Mouse (Mus musculus) spleen, postnatal 14 days (tissue): ENCODE results near the gene Cyp17a1.

ENCODE experiments used
- DNase-seq, 2 experiments: peaks; one replicate each; pipeline ENCODE4 v3.0.0; 2021 to 2022; ENCODE audit warnings: low spot score in 2 of 2

Cyp17a1 gene

DNA sequence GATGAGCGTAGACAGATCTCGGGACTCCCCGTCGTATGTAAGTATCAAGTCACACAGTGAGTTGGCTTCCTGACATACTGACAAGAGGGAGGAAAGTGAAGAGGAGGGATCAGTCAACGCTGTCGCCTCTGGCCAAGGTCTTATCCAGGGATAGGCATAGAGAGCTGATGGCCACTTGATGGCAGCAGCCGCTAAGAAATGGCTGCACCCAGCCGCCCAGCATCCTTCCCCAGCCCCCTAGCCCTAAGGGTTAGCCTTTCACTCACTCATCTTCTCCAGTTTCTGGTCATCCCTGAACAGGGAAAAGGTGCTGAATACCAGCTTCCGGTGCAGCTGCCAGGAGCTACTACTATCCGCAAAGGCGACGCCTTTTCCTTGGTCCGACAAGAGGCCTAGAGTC, 2.3 kb downstream of the Cyp17a1 start:
- peak in 1 of 2 experiments; percentile 40 for DNase-seq

DNA sequence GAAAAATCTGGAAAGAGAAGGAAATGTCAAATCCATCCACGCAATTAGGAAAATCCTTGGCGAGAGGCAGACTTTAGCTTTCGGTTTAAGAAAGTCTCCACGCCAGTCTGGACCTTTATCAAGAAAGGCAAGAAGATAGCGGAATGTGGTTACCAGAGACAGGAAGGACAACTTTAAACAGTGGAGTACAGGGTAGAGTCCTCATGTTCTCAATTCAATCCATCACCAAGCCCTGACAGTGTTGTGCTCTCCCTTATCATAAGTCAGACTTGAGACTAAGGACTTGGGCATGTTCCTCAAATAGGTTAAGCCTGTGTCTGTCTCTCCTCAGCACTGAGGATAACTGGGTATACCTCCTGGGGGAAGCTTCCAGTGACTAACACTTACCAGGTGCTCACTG, 3.2 kb downstream of the Cyp17a1 start:
- DNase-seq, result no peak

DNA sequence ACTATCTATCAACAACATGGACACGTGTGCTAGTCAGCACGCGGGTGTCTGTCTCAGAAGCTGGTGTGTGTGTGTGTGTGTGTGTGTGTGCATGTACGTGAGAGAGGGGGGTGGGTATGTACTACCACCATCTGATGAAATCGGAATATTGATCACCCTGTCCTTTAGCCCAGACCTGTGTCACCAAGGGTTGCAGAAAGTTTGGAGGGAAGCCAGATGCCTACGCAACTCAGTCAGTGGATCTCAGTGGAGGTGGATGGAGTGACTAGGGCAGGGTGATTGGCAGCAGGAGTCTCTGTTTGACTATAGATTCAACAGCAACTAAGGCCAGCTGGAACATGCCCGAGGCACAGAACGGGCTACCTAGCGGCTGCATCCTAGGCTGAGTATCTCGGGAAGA, 4.7 kb downstream of the Cyp17a1 start:
- no peak for DNase-seq

DNA sequence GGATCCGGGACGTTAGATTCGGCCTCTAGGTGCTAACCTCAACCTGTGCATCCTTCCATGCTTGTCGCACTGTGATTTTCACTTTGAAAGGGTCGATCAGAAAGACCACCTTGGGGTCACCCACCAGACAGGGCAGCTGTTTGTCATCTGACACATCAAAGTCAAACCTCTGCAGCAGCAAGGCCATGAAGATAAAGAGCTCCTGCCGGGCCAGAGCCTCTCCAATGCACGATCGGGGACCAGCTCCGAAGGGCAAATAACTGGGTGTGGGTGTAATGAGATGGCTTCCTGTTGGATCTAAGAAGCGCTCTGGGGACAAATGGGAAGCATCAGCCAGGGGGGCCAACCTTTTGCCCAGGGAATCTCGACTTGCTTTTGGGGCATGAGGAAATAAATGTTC, 5.7 kb downstream of the Cyp17a1 start:
- DNase-seq, result no peak

DNA sequence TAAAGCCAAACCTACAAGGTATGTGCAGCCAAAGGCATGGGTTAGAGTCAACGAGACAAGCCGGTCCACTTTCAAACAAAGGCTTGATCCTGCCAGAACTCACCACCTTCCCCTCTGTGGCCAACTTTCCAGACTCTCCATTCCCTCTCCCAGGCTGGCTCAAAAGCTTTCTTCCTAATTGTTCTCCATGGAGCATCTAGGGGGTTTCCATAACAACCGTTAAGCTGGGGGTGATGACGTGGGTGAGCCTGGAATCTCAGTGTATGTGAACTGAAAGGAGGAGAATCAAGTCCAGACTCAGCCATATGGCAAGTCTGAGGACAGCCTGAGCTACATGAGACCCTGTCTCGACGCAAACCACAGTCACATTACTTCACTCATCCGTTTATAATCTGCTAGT, 7.5 kb downstream of the Cyp17a1 start:
- no peak for DNase-seq

DNA sequence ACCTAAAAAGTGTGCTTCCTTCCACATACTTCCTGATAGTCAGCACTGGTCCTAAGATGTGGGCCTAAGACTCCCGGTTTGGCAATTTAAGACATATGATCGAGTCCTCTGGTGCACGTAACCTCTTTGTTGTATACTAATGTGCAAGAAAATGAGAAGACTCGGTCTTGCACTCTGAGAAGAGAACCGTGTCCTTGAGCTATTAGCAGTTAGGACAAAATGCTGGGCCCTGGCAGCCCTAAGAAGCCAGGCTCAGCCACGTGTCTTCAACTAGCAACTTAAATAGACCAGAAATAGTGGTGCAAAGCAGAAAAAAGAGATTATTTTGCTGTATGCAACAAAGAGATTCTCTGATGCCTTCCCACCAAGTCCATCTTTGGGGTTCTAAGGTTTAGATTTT, 10.2 kb downstream of the Cyp17a1 start:
- DNase-seq, result no peak

DNA sequence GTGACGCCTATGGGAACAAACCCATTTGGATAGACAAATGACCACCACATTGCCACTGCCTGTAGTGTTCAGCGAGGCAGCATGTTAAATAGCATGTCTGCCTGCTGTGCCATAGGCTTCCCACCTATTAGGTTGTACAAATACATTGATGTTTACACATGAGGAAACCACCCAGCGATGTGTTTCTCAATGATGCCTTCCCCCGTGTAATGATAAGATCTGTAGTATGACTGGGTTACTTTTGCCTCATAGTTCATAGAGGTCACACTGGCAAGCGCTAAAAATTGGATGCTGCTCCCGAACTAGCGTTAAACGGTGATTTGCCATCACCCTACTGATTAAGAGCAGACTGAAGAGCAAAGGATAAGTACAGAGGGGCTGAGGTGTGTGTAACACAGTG, 10.8 kb downstream of the Cyp17a1 start:
- DNase-seq, result no peak

DNA sequence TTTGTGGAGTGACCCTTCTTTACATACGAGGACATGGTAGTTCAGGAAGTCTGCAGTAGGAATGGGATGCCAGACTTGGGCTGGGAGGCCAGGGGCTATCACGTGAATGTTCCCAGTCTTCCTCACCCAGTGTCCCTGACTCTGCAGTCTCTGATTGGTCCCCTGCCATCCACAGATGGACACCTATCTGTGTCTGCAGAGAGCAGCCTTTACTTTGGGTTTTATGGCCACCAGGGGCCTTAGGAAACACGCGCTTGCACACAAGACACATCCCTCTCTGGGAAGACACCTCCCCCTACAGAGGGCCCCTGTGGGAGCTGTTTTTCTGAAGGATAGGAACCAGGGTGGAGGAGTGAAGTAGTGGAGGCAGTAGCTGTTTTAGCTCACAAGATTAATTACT, 11.5 kb downstream of the Cyp17a1 start:
- no peak for DNase-seq

DNA sequence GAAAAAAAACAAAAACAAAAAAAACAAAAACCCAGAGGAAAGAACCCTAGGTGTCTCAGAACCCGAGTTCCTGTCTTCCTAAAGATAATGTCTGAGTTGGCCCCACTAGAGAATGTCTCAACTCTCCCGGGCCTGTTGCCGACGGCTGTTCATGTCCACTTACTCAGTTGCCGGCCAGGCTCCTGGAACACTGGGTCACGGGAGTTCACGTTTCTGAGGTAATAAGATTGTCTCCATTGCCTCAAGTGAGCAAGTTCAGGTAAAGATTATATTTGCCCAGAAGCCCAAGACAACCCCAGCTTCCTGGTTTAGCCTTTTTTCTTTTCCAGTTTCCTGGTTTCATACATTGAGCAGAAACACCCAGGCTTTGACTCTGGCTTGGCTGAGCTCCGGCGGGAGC, 14.1 kb downstream of the Cyp17a1 start:
- DNase-seq, result no peak

DNA sequence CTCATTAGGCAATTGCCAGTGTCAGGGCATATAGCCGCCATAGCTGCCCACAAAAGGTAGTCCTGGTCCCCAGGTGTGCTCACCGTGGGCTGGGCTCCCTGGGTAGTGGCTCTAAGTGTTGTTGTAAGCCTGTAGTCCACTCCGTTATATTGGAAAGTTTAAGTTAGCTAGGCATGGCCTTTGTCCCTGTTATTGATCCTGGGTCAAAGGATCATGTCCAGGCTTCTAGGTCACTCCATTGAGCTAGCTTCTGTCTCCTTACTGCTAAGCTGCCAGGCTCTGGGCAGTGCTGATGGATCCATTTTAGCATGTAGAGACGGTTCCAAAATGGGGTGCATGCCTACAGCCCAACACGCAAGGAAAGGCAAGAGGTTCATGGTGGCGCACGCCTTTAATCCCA, 14.6 kb downstream of the Cyp17a1 start:
- DNase-seq, result no peak

DNA sequence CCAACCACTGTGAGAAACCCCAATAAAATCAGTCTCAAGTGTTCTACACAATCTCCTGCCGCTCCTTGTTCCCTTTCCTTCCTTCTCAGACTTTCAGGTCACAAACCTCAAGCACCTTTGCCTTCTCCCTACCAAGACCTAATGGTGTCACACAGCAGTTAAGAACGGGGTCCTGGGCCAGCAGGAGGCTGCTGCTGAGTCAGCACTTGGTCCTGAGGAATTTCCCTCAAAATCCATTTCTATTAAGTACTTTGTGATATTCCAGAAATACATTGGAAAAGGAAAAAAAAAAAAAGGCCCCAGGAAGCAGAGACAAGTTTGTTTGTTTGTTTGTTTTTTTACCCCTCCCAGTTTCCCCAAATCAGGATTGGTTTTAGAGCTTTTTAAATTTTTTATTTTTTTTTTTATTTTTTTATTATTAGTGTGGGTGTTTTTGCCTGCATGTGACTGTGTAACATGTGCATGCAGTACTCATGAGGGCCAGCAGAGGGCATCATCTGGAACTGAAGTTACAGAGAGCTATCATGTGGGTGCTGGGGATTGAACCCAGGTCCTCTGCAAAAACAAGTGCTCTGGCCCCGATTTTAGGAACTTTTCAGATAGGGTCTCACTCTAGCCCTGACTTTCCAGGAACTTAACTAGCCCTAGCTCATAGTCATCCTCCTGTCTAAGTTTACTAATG, 15.5 kb downstream of the Cyp17a1 start:
- peak in 1 of 2 experiments; percentile 24 for DNase-seq

DNA sequence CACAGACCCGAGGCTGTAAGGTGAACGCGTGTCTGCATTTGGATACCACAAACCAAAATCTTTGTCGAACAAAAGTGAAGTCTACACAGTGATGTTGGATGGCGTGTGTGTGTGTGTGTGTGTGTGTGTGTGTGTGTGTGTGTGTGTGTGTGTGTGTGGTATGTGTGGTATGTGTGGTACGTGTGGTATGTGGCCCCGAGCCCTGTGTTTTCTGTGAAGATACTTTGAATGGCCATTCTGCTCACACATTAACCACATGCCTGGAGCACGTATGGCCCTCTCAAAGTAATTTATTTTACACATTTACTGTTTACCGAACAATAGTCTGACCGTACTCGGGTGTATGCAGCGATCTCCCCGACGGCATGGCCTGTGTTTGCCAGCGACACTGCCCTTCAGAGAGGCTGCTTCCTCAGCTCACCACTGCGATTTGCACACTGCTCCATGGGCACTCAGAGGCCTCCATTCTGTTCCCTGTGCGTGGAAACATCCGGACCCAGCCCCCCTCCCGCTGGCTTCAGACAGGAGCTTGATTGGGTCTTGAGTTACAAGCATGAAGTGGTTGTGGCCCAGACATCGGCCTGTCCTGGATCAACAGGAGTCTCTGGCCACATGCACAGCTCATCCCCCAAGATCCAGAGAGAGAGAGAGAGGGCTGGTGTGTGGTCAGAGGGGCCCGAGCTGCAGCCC, 16.7 kb downstream of the Cyp17a1 start:
- DNase-seq, result no peak

DNA sequence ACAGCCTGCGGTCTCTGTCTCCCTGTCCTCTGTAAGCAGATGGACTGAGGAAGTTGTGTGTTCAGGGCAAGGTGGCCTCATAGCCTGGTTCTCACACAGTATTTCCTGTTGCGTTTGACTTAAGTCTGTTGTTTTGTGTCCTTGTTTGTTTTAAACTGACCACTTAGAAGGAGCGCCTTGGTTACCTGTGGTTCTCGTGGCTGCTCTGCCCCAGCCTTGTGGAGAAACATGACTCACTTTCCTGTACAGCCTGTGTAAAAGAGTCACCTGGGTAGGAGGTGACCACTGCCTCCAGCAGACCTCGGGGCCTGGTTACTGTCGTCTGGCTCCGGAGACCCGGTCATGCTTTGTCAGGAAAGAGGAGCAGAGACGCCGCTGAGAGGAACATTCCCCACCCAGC, 17.3 kb downstream of the Cyp17a1 start:
- no peak for DNase-seq

DNA sequence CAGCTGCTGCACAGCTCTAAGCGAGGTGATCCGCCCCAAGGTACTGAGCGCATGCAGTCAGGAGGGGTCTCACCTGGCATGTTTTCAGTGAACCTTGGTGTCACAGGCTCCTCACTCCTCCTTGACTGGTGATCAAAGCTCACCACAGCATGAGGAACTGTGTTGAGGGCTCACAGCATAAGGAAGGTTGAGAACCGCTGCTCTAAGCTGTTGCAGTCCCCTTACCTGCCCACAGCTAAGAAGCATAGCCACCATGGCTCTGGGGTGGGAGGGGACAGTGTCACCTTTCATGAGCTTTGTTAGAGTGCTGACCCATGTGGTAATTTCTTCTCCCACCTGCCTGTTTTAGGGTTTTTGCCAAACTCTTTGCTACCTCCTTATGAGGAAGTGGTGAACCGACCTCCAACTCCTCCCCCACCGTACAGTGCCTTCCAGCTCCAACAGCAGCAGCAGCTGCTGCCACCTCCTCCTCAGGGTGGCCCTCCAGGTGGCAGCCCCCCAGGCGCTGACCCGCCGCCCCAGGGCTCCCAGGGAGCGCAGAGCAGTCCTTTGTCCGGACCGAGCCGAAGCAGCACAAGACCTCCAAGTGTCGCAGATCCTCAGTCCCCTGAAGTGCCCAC, 19.2 kb downstream of the Cyp17a1 start:
- no peak for DNase-seq

DNA sequence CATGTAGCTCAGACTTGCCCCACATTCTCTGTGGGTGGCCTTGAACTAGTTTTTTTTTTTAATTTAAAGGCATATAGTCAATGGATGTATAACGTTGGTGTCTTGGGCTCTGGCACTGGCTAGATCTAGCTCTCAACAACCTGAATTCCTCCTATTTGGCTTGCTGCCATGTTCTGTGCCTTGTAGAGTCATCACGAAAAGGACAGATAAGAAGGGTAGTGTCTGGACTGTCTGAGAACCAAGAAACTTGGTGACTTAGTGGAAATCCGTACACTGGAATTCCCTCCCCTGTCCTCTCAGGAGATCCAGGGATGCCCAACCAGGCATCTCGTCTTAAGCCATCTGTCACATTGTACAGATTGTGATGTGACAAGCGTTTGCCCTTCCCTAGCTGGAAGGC, 19.8 kb downstream of the Cyp17a1 start:
- no peak for DNase-seq

DNA sequence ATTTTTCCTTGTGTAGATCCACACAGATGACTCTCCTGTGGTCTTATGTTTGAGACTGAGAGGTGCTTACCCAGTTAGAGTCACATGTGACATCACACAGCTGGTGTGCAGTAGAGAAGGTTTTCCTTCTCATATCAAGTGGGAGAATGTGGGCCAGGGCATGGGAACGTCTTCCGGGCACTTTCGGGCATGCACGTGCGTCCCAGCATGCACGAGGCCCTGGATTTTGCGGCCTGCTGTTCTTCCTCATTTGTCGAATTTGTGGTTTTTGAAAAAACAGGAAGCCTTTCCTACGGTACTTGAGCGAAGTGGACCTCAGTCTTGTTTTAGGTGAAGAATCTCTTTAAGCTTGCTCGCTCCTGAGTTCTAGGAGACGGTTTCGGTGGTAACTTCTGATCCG, 24.4 kb downstream of the Cyp17a1 start:
- no peak for DNase-seq

DNA sequence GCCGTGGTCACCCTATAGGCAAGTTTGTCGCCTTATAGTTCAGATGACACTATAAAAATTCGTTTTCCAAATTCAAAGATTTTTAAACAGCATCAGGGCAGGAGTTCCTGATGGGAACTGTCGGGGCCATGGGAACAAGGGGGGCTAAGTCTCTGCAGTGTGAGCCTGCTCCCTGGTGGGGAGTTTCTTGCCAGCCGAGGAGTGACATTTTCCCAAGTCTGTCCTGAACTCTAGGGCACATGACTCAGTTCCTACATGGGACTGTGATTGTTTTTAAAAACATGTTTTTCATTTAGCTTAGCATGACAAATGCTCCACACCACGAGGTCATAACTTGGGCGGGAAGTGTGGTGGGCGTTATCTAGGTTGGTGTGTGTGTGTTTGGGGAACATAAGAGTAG, 25.1 kb downstream of the Cyp17a1 start:
- DNase-seq, result no peak

DNA sequence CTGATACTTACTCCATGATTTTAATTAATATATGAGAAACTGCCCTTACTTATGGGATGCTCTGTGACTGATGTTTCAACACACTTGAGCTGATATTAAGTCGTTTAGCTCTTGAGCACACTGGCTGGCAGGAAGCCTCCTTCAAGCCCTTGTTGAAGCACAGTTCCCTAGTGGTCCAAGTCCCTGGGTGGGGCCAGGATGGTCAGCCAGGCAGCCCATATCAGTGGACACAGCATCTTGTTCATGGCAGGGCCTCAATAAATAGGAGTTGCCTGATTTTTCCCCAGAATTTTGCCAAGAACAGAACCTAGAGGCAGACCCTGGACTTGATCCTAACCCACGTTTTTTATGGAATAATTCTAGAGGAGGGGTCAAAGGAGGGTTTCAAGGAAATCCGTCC, 25.7 kb downstream of the Cyp17a1 start:
- no peak for DNase-seq

DNA sequence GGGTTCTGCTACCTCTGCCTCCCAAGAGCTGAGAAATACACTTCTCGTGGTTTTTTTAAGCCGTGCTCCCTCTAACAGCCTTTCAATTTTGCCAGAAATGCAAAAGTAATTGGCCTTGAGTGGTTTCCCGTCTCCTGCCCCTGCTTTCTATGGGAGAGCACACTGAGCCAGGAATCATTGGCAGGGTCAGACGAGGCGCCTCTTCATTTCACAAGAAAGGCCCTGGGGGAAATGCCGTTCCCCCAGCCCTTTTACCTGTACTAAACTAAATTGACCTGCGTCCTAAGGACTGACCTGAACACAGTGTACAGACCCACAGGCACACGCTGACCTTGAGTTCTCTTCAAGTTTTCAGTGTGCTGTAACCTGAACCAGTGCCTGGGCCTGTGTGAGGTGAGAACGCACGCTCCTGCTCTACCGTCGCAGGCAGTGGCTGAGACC, 26.9 kb downstream of the Cyp17a1 start:
- DNase-seq, result no peak

DNA sequence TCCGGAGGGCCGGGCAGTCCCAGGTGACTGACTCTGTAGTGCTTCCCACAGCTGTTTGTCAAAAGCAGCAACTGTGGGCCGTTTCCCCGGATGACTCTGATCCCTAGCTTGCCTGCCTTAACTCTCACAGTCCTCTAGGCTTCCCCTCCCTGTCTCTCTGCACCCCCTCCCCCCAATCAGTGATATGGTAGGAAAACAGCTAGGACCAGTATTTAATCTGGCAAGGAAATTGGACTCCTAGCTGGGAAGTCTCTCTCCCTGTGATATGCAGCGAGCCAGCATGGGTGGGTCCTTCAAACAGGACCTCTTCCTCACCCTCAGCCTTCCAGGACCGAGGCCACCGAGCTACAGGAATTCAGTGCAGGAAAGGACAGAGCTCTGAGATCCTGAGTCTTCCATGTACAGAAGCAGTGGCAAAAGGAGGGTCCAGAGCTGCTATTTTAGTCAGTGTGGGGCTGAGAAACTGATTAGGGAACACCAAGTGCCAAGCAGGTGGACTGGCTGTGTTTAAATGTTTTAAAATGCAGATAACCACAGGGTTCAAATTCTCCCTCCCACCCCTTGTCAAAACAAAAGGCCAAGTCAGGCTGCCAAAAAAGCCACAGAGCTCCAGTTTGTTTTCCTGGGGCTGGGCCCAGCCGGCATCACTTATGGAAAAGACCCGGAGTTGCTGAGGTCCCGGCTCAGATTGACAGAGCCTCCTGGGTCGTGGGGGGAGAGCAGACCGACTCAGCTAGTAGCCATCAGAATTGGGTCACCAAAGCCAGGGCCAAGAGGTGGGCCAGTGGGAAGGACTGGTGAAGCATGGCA, 28.0 kb downstream of the Cyp17a1 start:
- no peak for DNase-seq

DNA sequence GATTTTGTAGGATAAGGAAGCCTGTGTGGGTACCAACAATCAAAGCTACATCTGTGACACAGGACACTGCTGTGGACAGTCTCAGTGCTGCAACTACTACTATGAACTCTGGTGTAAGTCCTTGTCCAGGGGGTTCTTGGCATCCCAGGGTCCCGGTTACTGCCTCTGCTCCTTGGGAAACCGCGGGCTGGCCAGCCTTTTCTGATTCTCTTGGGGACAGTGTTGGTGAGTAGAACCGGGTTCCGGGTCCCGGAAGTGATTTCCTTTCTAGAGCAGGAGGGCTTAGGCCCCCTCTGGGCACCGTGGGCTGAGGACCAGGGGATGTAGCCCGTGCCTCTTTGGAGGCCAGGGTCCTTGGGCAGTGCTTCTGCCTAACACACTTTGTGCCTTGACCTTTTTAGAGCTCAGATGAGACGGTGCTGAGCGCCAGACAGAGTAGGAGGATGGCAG, 28.6 kb downstream of the Cyp17a1 start:
- DNase-seq, result no peak

DNA sequence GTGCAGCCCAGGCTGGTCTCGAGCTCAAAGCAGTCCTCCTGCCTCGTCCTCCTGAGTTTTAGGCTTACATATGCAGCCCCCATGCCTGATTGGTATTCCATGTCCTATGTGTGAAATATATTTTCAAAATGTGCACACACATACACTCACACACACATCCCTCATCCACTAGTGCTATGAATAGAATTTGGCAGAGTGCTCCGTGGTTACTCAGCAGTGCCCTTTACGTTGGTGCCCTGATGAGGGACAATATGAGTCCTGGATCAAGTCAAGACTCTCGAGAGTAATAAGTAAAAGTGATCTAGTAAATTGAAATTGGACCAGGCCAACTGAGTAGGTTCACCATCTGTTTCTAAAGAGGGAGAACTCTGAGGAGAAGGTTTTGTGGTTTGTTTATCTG, 29.7 kb downstream of the Cyp17a1 start:
- DNase-seq, result no peak
